Mouse (Mus musculus) neural tube, embryonic 12.5 days (tissue): ENCODE measurements at regions not wholly inside any gene's neighbourhood (a gene's known extent, or its start where the extent isn't known, plus 50 kb on each side); places are given as distances from the start of the nearest gene placed in this dataset.

Experiments
- ATAC-seq: fragments of 200-750 bp; cut with Nextera tagmentation; 2 replicates; pipeline ENCODE4 v1.8.0; 2017; ENCODE audit warnings: low read depth, mild to moderate bottlenecking, moderate TSS enrichment, moderate library complexity; ENCODE audit not compliant: low FRiP score
- H3K27ac ChIP-seq: fragments of 300-500 bp; sonication (generic); 2 replicates; pipeline ENCODE4 v1.5.1; 2016
- H3K27me3 ChIP-seq: fragments of 300-500 bp; sonication (generic); replicated peaks from 2 replicates; pipeline ENCODE4 v1.6.1; 2016; ENCODE audit warnings: mild to moderate bottlenecking
- H3K36me3 ChIP-seq: fragments of 300-500 bp; sonication (generic); 2 replicates; pipeline ENCODE4 v1.6.1; 2016; ENCODE audit warnings: mild to moderate bottlenecking
- H3K4me1 ChIP-seq: fragments of 300-500 bp; sonication (generic); 2 replicates; pipeline ENCODE4 v1.6.1; 2016
- H3K4me2 ChIP-seq: fragments of 300-500 bp; sonication (generic); replicated peaks from 2 replicates; pipeline ENCODE4 v1.6.1; 2016; ENCODE audit warnings: mild to moderate bottlenecking
- H3K4me3 ChIP-seq: fragments of 300-500 bp; sonication (generic); 2 replicates; pipeline ENCODE4 v1.5.1; 2016
- H3K9ac ChIP-seq: fragments of 300-500 bp; sonication (generic); 2 replicates; pipeline ENCODE4 v1.6.1; 2016; ENCODE audit warnings: mild to moderate bottlenecking
- H3K9me3 ChIP-seq: fragments of 300-500 bp; sonication (generic); 2 replicates; pipeline ENCODE4 v1.6.1; 2016; ENCODE audit warnings: mild to moderate bottlenecking
- WGBS: fragments of 180-500 bp; shearing (Covaris S2); methylation state at CpG from one replicate; pipeline ENCODE4 v1.1.7; 2016; 5-methylcytosine and 5-hydroxymethylcytosine counted together

DNA sequence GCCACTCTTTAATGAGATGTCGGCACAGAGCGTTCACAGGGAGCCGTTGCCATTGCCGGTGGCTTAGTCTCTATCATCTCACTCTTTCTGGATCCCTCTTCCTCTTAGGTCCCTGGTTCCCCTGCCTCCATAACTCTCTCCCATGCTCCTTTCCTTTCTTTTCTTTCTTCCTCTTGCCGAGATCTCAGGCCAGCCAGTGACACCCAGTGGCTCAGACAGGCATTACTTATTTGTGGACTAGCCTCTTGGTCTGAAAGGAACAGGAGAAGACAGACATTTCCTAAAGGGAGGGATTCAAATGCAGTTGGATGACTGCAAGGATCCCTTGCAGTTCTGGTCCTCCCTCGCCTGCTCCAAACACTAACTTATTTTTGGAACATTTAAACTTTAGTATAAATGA is 180.5 kb upstream of the Ado start:
- Histone ChIP-seq H3K9me3 (no peaks in the 10 kb centered on the region), H3K4me1 (no peaks in the 10 kb centered on the region), H3K36me3 (no peaks in the 10 kb centered on the region), H3K4me3 (no peak overlapping the region), H3K27me3 (no peaks in the 10 kb centered on the region), H3K27ac (no peak overlapping the region), H3K4me2 (no peak overlapping the region), H3K9ac (no peak overlapping the region)
- 52% methylated on average over 6 of the region's 6 CpGs for WGBS
- no peak; the same call in 1 of the 2 replicates for ATAC-seq

DNA sequence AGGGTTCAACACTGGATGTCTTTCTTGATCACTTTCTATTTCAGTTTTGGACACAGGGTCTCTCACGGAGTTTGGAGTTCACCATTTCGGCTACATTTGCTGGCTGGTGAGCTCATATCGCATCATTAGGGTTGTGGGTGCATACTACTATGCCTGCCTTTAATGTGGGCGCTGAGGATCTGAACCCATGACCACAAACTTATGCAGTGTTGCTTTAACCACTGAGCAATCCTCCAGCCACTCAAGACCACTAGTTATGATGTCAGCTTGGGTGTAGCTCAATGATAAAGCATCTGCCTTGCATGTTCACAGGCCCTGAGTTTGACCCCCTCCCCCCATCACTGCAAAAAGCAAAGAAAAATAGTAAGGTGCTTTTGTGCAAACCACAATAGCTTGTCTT is 178.8 kb upstream of the Ado start:
- Histone ChIP-seq H3K9me3 (no peaks in the 10 kb centered on the region), H3K4me2 (no peak overlapping the region), H3K4me3 (no peak overlapping the region), H3K27ac (no peak overlapping the region), H3K27me3 (no peaks in the 10 kb centered on the region), H3K4me1 (no peaks in the 10 kb centered on the region), H3K9ac (no peak overlapping the region), H3K36me3 (no peaks in the 10 kb centered on the region)
- ATAC-seq: no peak
- WGBS: 86% methylated on average over 4 of the region's 4 CpGs

DNA sequence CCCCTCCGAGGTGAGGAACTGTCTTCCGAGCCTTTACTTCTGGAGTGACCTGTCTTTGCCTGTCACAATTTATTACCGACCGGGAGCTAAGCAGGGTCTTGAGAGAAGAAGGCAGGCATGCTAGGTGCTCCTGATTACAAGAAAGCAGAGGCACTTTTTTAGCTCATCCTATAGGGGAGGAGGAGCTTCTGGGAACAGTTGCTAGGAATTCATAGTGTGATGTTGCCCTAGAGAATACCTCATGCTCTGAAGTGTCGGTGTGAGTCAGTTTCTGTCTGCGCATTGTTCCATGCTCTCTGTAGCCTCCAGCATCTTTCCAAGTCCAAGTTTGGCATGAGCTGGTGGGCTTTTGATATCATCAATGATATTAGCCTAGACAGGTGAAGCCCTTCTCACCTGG is 178.0 kb upstream of the Ado start:
- Histone ChIP-seq H3K9me3 (no peaks in the 10 kb centered on the region), H3K9ac (no peak overlapping the region), H3K4me3 (no peak overlapping the region), H3K4me2 (no peak overlapping the region), H3K27me3 (no peaks in the 10 kb centered on the region), H3K27ac (no peak overlapping the region), H3K36me3 (no peaks in the 10 kb centered on the region), H3K4me1 (no peaks in the 10 kb centered on the region)
- ATAC-seq: no peak
- WGBS: 88% methylated on average over 6 of the region's 6 CpGs

DNA sequence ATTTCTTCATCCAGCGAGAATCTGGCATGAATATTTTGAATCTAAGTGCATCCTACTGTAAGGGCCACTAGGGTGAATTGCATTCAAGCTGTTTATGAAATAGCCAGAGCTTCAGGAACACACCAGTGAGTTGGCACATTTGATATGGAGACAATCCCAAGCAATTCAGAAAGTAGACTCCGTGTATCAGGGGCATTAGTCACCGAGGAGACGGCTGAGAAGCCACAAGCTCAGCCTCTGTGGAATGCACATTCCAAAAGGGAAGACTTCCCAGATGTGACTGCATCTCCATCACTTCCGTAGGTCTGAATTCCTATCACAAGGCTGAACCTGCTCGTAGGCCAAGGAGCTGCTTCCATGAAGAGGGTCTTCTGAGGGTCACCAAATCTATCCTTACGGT is 177.6 kb upstream of the Ado start:
- no peak for ATAC-seq

DNA sequence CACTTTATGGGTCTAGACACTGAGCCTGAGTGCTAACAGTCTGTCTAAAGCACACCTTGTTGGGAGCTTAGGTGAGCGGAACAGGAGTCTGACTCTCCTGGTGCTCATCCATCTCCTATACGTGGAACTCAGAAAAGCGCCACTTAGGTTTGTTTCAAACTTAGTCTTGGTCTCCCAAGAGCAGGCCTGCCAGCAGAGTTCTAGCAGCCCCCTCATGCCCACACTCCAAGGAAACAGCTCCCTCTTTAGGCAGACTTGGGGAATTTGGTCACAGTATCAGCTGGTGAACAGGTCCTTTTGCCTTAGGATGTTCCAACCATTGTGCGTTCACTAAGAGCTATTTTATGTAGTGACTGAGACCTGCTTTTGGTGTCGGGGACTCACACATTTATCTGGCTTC is 173.0 kb upstream of the Ado start:
- H3K36me3 ChIP-seq: no peaks in the 10 kb centered on the region
- 51% methylated on average over 5 of the region's 5 CpGs for WGBS
- no peak for ATAC-seq

More for the DNA sequence above, 177.6 kb upstream of the Ado start:
- Histone ChIP-seq H3K27me3 (no peaks in the 10 kb centered on the region), H3K9ac (no peak overlapping the region), H3K4me2 (no peak overlapping the region), H3K27ac (no peak overlapping the region), H3K9me3 (no peaks in the 10 kb centered on the region), H3K4me1 (no peaks in the 10 kb centered on the region), H3K36me3 (no peaks in the 10 kb centered on the region), H3K4me3 (no peak overlapping the region)
- 86% methylated on average over 7 of the region's 7 CpGs for WGBS

DNA sequence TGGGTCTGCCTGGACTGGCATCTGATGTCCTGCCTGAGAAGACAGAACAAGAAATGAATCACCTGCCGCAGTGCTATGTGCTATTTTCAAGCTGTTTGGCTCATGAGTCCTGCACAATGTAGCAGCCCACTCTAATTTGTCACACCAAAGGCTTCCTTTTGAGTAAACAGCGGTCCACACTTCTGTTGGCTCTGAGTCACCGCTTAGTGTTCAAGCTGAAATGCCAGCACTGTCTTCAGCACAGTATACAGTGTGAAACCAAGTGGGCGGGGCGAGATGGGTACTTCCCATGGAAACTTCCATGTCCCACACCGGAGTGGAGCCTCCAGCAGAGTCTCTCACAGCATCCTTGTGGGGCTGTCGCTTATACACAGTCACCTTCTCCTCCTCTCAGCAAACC is 168.8 kb upstream of the Ado start:
- no peak overlapping the region for H3K4me3 ChIP-seq
- H3K9me3 ChIP-seq: no peaks in the 10 kb centered on the region
- no peak for ATAC-seq
- H3K27me3 ChIP-seq: no peaks in the 10 kb centered on the region
- no peaks in the 10 kb centered on the region for H3K36me3 ChIP-seq
- no peak overlapping the region for H3K4me2 ChIP-seq
- H3K4me1 ChIP-seq: no peaks in the 10 kb centered on the region
- H3K9ac ChIP-seq: no peak overlapping the region
- no peak overlapping the region for H3K27ac ChIP-seq
- WGBS: 90% methylated on average over 7 of the region's 7 CpGs

More for the DNA sequence above, 173.0 kb upstream of the Ado start:
- Histone ChIP-seq H3K4me2 (no peak overlapping the region), H3K27me3 (no peaks in the 10 kb centered on the region), H3K4me1 (no peaks in the 10 kb centered on the region), H3K9me3 (no peaks in the 10 kb centered on the region), H3K27ac (no peak overlapping the region), H3K9ac (no peak overlapping the region), H3K4me3 (no peak overlapping the region)

DNA sequence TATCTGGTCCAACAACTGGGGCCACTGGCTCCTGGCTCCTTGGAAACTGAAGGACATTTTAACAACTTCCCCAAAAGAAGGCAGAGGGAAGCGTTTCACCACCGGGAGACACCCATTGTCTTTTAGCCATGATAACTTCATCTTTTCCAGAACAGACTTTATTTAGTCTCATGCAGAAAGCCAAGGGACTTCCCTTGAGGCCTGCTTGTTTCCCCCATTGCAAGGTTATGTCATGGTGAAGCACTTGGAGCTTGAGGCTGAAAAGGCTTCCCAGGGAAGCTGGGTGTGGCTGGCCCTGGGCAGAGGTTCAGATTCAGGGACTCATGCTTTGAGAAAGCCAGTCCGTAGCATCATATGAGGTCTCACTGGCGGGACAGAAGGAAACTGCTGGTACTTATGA is 166.3 kb upstream of the Ado start:
- H3K4me1 ChIP-seq: no peaks in the 10 kb centered on the region
- H3K27me3 ChIP-seq: no peaks in the 10 kb centered on the region
- 89% methylated on average over 4 of the region's 4 CpGs for WGBS
- H3K9ac ChIP-seq: no peak overlapping the region
- no peaks in the 10 kb centered on the region for H3K36me3 ChIP-seq
- no peak overlapping the region for H3K4me2 ChIP-seq
- H3K4me3 ChIP-seq: no peak overlapping the region
- H3K9me3 ChIP-seq: no peaks in the 10 kb centered on the region
- no peak overlapping the region for H3K27ac ChIP-seq
- ATAC-seq: no peak

DNA sequence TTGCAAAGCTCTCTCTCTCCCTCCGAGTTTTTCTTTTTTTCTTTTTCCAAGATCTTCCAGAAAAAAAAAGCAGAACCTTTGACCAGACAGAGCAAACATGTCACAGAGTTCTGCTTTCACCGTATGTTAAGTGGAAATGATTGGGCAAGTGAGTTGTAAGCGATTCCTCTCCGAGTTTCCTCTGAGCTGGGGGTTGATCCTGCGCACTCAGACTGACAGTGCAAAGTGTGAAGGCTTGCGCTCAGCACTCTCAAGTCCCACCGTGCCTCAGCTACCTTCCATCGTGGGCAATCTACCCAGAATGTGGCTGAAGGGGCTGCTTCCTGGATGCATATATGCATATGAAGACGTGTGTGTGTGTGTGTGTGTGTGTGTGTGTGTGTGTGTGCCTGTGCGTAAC is 164.3 kb upstream of the Ado start:
- Histone ChIP-seq H3K27me3 (no peaks in the 10 kb centered on the region), H3K9me3 (no peaks in the 10 kb centered on the region), H3K9ac (no peak overlapping the region), H3K4me2 (no peak overlapping the region), H3K4me3 (no peak overlapping the region), H3K4me1 (no peaks in the 10 kb centered on the region), H3K27ac (no peak overlapping the region), H3K36me3 (no peaks in the 10 kb centered on the region)
- 87% methylated on average over 10 of the region's 10 CpGs for WGBS
- ATAC-seq: no peak

DNA sequence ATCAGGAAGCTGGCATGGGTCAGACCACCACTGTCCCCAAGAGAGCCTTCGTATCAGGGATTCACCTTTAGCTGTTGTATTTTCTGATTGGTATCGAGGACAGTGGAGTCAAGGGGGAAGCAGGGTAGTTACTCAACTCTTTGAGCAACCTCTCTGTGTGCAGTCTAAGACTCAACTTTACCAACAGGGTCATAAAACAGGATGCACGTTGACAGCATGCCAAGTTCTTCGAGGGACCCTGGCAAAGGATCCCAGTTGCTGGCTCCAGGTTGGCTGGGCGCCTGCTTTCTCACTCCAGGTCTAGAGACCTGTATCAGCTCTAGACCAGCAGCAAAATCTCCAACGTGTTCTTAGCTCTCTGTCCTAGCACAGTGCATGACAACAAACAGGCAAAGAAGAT is 163.9 kb upstream of the Ado start:
- Histone ChIP-seq H3K27ac (no peak overlapping the region), H3K27me3 (no peaks in the 10 kb centered on the region), H3K4me1 (no peaks in the 10 kb centered on the region), H3K9me3 (no peaks in the 10 kb centered on the region), H3K4me2 (no peak overlapping the region), H3K4me3 (no peak overlapping the region), H3K36me3 (no peaks in the 10 kb centered on the region), H3K9ac (no peak overlapping the region)
- WGBS: 86% methylated on average over 6 of the region's 6 CpGs
- ATAC-seq: no peak

DNA sequence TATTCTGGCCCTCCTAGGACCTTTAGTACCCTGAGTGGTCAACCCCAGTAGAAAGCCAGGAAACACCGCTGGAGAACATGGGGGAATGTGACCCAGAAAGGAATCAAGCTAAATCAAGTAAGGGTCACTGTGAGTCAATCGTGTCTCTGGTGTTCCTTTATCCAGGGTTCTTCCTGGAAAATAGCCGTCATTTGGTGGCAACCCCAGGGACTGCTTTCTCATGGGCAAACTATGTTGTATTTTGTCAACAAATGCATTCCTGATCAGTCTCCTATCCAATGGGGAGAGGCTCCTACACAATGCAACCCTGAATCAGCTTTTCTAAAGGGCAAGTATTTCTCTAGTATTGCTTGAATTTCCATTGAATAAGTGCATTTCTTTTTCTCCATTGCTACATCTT is 163.2 kb upstream of the Ado start:
- Histone ChIP-seq H3K4me2 (no peak overlapping the region), H3K36me3 (no peaks in the 10 kb centered on the region), H3K27ac (no peak overlapping the region), H3K4me3 (no peak overlapping the region), H3K4me1 (no peaks in the 10 kb centered on the region), H3K27me3 (no peaks in the 10 kb centered on the region), H3K9ac (no peak overlapping the region), H3K9me3 (no peaks in the 10 kb centered on the region)
- ATAC-seq: no peak
- 88% methylated on average over 3 of the region's 3 CpGs for WGBS

DNA sequence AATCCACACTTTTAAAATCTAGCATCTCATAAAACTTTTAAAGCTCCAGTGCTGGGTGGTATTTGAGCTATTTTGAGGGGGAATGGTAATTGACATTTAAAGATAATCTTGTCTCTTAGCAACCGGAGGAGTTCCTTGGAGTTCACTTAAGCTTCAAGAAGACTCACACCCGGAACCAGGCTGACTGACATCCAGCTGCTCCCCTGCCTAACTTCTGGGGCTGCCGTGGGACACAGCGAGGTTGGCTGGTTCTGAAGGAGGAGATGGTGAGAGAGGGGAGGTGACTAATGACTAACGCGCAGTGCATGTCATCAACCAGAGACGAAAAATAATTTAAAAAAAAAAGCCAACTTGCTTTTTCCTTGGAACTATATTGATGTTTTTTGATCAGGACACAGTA is 157.7 kb upstream of the Ado start:
- H3K9me3 ChIP-seq: no peaks in the 10 kb centered on the region
- no peak overlapping the region for H3K4me3 ChIP-seq
- H3K4me1 ChIP-seq: no peaks in the 10 kb centered on the region
- no peaks in the 10 kb centered on the region for H3K36me3 ChIP-seq
- ATAC-seq: no peak
- 85% methylated on average over 7 of the region's 7 CpGs for WGBS
- H3K27me3 ChIP-seq: no peaks in the 10 kb centered on the region
- H3K27ac ChIP-seq: no peak overlapping the region
- H3K4me2 ChIP-seq: no peak overlapping the region
- H3K9ac ChIP-seq: no peak overlapping the region

DNA sequence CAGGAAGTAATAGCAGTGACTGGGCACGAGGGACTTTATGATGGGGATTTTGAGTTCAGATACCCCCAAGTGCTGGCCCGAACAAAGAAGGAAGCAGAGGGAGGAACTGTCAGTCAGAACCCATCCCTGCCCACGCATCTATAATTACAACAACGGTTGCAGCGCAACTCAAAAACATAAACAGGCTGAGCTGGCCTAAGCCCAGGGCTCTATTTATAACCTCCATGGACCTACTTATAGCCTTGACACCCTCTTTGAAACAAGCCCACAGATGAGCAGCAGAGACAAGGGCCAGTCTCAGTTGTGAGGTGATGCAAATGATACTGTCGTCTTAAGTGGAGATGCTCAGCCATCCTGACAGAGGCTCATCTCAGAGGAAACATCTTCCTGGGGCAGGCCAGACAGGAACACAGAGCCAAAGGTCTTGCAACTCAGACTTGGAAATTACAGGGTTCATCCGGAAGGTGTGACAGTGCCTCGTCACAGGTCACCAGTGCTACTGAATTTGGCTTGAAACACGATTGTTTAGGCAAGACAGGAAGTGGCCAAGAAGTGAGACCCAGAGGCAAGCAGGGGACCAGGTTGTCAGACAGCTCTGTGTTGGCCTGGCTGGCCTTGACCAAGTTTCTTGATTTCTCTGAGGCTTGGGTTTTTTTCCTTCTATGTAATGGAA is 154.2 kb upstream of the Ado start:
- Histone ChIP-seq H3K9me3 (no peaks in the 10 kb centered on the region), H3K4me3 (no peak overlapping the region), H3K4me1 (no peaks in the 10 kb centered on the region), H3K36me3 (no peaks in the 10 kb centered on the region), H3K9ac (no peak overlapping the region), H3K4me2 (no peak overlapping the region), H3K27me3 (no peaks in the 10 kb centered on the region), H3K27ac (no peak overlapping the region)
- WGBS: 79% methylated on average over 9 of the region's 9 CpGs
- ATAC-seq: no peak

DNA sequence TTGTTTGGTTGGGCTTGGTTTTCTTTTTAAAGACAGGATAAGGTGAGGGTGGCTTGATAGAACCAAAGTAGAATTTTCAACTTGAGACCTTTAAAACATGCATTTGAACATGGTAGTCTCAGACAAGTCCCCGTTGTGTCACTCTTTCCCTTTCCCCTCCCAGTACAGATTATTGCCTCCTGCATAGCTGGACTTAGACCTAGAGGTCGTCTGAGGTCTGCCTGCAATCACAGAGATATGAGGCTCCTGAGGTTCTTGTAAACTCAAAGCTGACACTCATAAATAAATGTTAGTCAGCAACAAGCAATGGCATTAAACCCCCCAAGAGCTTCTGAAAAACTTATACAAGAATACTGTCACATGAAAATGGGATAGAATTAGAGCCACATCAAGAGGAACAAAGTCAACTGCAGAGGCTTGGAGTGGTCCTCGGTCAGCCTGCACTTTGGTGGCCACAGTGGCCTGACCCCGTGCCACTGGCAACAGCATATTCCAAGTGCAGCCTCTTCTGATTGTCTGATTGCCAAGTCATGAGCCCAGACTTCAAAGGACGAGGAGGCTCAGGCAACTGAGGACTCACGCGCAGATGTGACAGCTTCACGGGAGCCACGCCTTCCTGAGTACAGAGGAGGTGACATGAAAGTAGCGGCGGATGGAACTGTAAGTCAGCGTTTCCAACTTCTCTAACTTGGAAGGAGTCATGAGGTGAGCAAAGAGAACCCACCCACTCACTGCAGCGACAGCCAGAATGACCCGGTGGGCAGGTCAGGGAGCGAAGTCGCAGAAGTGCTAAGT is 148.8 kb upstream of the Ado start:
- Histone ChIP-seq H3K4me3 (no peak overlapping the region), H3K9ac (no peak overlapping the region), H3K27me3 (no peaks in the 10 kb centered on the region), H3K4me2 (no peak overlapping the region), H3K9me3 (no peaks in the 10 kb centered on the region), H3K27ac (no peak overlapping the region), H3K4me1 (no peaks in the 10 kb centered on the region), H3K36me3 (no peaks in the 10 kb centered on the region)
- ATAC-seq: no peak
- WGBS: 79% methylated on average over 16 of the region's 16 CpGs
